Mouse (Mus musculus): ENCODE results near the gene Agap1. TPM values are rescaled to one million over a fixed set of nuclear protein-coding genes. Genes with fewer than 3 reads are reported as not detected.

Gene Agap1
- polyA plus RNA-seq, 1 experiment from 2014 or later, result 37.2 TPM

DNA sequence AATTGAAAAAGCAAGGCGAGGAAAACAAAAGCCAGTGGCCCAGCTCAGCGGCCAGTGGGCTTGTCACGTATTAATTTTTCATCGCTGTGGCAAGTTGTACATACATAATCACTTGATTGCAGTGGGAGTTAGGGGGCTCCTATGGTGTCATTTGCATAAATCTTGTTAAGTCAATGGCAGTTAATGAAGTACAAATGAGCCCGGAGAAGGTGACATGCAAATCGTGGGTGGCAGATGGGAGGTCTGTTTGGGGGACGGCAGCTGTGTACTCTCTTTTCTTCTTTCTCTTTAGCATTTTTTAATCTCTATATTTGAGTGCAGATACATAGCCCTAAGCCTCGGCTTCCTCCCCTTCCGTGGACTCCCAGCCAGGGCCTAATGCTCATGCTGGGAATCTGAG lies 220.1 kb downstream of the Agap1 start:
- Histone ChIP-seq H3K9ac (replicated peaks; ENCODE audit: low read depth, low read length) (no peak overlapping the region), H3K4me2 (ENCODE audit: low read length) (no peak overlapping the region), H3K27me3 (replicated peaks; ENCODE audit: control insufficient read depth, insufficient read depth, low read length) (peaks cover 36% of the 10 kb centered on the region), H3K27ac (ENCODE audit: low read length) (no peak overlapping the region), H3K4me1 (replicated peaks; ENCODE audit: control insufficient read depth, insufficient read depth, low read length) (peaks cover 38% of the 10 kb centered on the region), H3K9me3 (ENCODE audit: control insufficient read depth, low read length) (no peaks in the 10 kb centered on the region), H3K4me3 (replicated peaks; ENCODE audit: low read length) (no peak overlapping the region), H3K36me3 (ENCODE audit: control insufficient read depth, insufficient read depth) (peaks cover 4% of the 10 kb centered on the region; the same call in 1 of the 2 replicates)
- 26% methylated on average over 9 of the region's 9 CpGs for WGBS
- no peak for ATAC-seq

DNA sequence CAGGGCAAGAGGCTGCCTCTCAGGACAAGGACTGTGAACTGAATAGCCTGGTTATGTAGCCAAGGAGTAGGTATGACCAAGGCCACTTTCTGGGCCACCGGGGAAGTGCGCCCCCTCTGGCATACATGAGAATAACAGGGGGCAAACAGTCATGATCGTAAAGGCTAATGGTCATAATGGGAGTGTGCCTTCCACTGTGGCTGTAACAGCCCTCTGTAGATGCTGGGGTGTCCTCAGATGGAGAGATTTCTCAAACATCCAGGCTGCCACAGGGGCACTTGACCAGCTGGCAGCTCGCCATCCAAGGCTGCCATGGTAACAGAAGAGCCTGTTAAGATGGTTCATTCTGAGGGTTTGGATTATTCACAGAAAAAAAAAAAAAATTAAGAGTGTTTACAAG lies 221.8 kb downstream of the Agap1 start:
- Histone ChIP-seq H3K9me3 (ENCODE audit: control insufficient read depth, low read length) (no peaks in the 10 kb centered on the region), H3K4me3 (replicated peaks; ENCODE audit: low read length) (no peak overlapping the region), H3K4me2 (ENCODE audit: low read length) (no peak overlapping the region), H3K4me1 (replicated peaks; ENCODE audit: control insufficient read depth, insufficient read depth, low read length) (peaks cover 26% of the 10 kb centered on the region), H3K27ac (ENCODE audit: low read length) (no peak overlapping the region), H3K9ac (replicated peaks; ENCODE audit: low read depth, low read length) (no peak overlapping the region), H3K27me3 (replicated peaks; ENCODE audit: control insufficient read depth, insufficient read depth, low read length) (peaks cover 37% of the 10 kb centered on the region), H3K36me3 (ENCODE audit: control insufficient read depth, insufficient read depth) (peaks cover 4% of the 10 kb centered on the region; the same call in 1 of the 2 replicates)
- ATAC-seq, result no peak
- 72% methylated on average over 4 of the region's 4 CpGs for WGBS

DNA sequence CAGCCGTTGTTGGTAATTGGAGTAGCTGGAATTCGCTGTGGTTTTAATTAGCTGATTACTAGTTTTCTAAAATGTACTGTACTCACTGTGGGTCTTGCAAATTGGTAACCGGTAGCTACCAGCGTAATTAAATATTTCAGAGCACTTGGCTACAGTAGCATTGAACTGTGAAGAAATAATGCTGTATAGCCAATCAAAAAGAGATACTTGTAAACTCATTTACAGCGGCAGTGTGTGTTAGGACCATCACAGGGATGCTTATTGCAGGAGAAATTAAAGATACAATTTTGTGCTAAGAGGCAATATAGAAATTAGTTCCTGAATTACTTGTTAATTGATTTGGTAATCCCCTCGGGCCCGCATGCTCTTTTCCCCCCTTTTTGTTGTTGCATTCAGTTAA lies 226.1 kb downstream of the Agap1 start:
- H3K9me3 ChIP-seq (ENCODE audit: control insufficient read depth, low read length), result no peaks in the 10 kb centered on the region
- H3K4me1 ChIP-seq (replicated peaks; ENCODE audit: control insufficient read depth, insufficient read depth, low read length), result peaks cover 10% of the 10 kb centered on the region
- H3K27ac ChIP-seq (ENCODE audit: low read length), result no peak overlapping the region
- peaks cover 1% of the 10 kb centered on the region for H3K36me3 ChIP-seq (ENCODE audit: control insufficient read depth, insufficient read depth)
- 53% methylated on average over 7 of the region's 7 CpGs for WGBS
- H3K27me3 ChIP-seq (replicated peaks; ENCODE audit: control insufficient read depth, insufficient read depth, low read length), result peaks cover 44% of the 10 kb centered on the region
- H3K4me3 ChIP-seq (replicated peaks; ENCODE audit: low read length), result no peak overlapping the region
- no peak overlapping the region for H3K9ac ChIP-seq (replicated peaks; ENCODE audit: low read depth, low read length)
- no peak overlapping the region for H3K4me2 ChIP-seq (ENCODE audit: low read length)
- ATAC-seq, result no peak

DNA sequence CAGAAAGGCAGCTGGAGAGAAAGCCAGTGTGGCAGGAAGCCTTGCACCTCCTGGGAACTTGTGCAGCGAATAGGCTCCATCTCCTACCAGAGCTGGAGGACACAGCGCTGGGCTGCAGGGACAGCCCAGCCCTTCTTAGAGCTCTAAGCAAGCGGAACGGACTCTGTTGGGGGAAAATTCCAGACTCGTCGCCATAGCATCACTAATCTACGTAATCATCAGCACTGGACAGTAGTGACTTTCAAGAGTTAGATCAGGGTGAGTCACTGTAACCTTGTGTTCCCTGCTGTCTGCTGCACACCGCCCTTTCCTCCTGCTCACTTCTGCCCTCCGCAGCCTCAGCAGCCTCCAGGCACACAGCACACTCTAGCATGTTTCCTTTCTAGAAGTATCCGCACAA lies 234.3 kb downstream of the Agap1 start:
- ATAC-seq, result no peak
- peaks cover 60% of the 10 kb centered on the region for H3K27me3 ChIP-seq (replicated peaks; ENCODE audit: control insufficient read depth, insufficient read depth, low read length)

DNA sequence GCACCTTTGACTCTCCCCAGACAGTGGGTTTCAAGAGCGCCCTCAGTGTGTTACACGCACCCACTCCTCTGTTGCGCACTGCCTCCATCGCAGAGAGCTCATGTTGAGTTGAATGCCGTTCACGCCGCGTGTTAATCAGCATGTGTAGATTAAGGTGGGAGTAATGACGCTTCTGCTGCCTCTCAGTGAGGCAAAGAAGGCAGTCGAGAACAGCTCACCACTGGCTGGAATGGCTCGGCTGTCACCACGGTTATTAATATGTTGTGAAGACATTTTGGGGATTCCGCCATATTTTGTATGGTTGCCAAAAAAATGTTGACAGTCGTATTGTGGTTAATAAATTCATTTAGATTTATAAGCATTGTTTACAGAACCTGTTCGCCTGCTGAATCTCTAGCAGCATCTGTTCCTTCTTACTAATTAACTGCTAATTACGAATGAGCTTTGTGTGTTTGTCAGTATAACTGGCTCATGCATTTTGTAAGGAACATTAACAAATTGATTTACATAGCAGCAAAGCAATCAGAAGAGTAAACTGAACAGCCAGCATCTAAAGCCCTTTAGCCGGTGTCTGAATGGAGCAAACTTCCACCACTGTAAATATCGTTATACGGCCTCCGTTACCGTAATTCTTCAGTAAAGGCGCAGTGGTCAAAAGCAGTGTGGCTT lies 235.1 kb downstream of the Agap1 start:
- H3K27me3 ChIP-seq (replicated peaks; ENCODE audit: control insufficient read depth, insufficient read depth, low read length), result peaks cover 64% of the 10 kb centered on the region
- WGBS, result 30% methylated on average over 22 of the region's 22 CpGs
- no peak overlapping the region for H3K9ac ChIP-seq (replicated peaks; ENCODE audit: low read depth, low read length)
- H3K36me3 ChIP-seq (ENCODE audit: control insufficient read depth, insufficient read depth), result peaks cover 4% of the 10 kb centered on the region
- peak overlapping the region; percentile 12; the same call in 1 of the 2 replicates for H3K4me2 ChIP-seq (ENCODE audit: low read length)
- no peaks in the 10 kb centered on the region for H3K9me3 ChIP-seq (ENCODE audit: control insufficient read depth, low read length)
- peaks cover 23% of the 10 kb centered on the region for H3K4me1 ChIP-seq (replicated peaks; ENCODE audit: control insufficient read depth, insufficient read depth, low read length)
- H3K27ac ChIP-seq (ENCODE audit: low read length), result no peak overlapping the region
- peak; percentile 78 for ATAC-seq
- H3K4me3 ChIP-seq (replicated peaks; ENCODE audit: low read length), result no peak overlapping the region

More for the DNA sequence above, 234.3 kb downstream of the Agap1 start:
- no peak overlapping the region for H3K27ac ChIP-seq (ENCODE audit: low read length)
- H3K9me3 ChIP-seq (ENCODE audit: control insufficient read depth, low read length), result no peaks in the 10 kb centered on the region
- no peak overlapping the region for H3K4me3 ChIP-seq (replicated peaks; ENCODE audit: low read length)
- 64% methylated on average over 10 of the region's 10 CpGs for WGBS
- H3K4me2 ChIP-seq (ENCODE audit: low read length), result no peak overlapping the region
- H3K9ac ChIP-seq (replicated peaks; ENCODE audit: low read depth, low read length), result no peak overlapping the region
- peaks cover 4% of the 10 kb centered on the region for H3K36me3 ChIP-seq (ENCODE audit: control insufficient read depth, insufficient read depth)
- H3K4me1 ChIP-seq (replicated peaks; ENCODE audit: control insufficient read depth, insufficient read depth, low read length), result peaks cover 23% of the 10 kb centered on the region

DNA sequence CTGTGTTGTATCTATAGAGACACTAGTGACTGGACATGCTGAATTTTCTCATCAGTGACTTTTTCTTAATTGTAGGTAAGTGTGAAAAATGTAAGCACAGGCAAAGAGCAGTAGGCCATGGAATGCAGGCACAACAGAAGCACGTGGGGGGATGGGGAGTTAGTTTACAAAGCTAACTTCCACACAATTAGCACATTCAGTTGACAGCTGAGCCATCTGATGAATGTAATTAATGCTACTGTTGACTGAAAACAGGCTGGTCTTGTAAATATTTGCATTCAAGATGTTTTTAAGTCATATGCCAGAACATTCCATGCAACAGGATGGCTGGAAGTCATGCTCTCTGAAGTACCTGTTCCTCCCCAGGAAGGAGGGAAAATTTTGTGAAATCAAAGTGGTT lies 236.5 kb downstream of the Agap1 start:
- Histone ChIP-seq H3K27ac (ENCODE audit: low read length) (no peak overlapping the region), H3K36me3 (ENCODE audit: control insufficient read depth, insufficient read depth) (no peaks in the 10 kb centered on the region), H3K4me3 (replicated peaks; ENCODE audit: low read length) (no peak overlapping the region), H3K9ac (replicated peaks; ENCODE audit: low read depth, low read length) (no peak overlapping the region), H3K9me3 (ENCODE audit: control insufficient read depth, low read length) (no peaks in the 10 kb centered on the region), H3K4me1 (replicated peaks; ENCODE audit: control insufficient read depth, insufficient read depth, low read length) (peaks cover 23% of the 10 kb centered on the region), H3K4me2 (ENCODE audit: low read length) (no peak overlapping the region), H3K27me3 (replicated peaks; ENCODE audit: control insufficient read depth, insufficient read depth, low read length) (peaks cover 69% of the 10 kb centered on the region)
- no peak for ATAC-seq
- 34% methylated on average over 1 of the region's 1 CpGs for WGBS

DNA sequence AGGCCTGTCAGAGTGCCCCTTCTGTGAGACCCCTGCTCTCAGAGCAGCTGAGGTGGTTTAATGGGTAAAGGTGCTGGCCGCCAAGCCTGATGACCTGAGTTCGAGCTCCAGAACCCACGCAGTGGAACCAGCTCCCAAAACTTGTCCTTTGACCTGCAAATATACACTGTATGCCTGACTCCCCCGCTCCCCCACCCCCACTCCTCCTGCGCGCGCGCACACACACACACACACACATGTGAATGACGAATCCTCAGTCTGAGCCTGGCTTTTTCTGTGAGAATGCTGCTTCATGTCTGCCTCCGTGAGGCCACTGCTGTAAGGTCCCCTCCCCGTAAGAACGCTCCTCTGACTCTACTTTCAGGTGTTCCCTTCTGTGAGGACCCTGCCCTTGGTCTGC lies 237.8 kb downstream of the Agap1 start:
- H3K4me3 ChIP-seq (replicated peaks; ENCODE audit: low read length), result no peak overlapping the region
- H3K36me3 ChIP-seq (ENCODE audit: control insufficient read depth, insufficient read depth), result no peaks in the 10 kb centered on the region
- no peak overlapping the region for H3K27ac ChIP-seq (ENCODE audit: low read length)
- H3K4me1 ChIP-seq (replicated peaks; ENCODE audit: control insufficient read depth, insufficient read depth, low read length), result peaks cover 23% of the 10 kb centered on the region
- H3K27me3 ChIP-seq (replicated peaks; ENCODE audit: control insufficient read depth, insufficient read depth, low read length), result peaks cover 67% of the 10 kb centered on the region
- ATAC-seq, result no peak
- WGBS, result 94% methylated on average over 12 of the region's 12 CpGs
- H3K9me3 ChIP-seq (ENCODE audit: control insufficient read depth, low read length), result no peaks in the 10 kb centered on the region
- no peak overlapping the region for H3K4me2 ChIP-seq (ENCODE audit: low read length)
- H3K9ac ChIP-seq (replicated peaks; ENCODE audit: low read depth, low read length), result no peak overlapping the region

DNA sequence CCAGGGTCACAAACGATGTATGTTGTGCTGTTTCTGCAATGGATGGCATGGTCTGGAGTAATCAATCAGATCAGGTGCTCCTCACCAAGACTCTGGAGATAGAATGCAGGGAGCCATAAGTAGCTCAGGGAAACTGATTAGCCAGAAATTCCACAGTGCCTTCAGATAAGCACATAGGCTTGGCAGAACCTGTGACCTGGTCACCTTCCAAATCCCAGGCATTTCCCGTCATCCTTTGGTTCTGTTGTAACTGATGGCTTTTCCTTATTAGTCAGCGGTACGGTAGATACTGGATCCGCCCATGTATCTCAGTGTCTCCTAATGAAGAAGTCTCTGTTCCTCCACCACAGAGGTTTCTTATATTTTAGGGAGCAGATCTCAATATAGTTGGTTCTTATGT lies 240.3 kb downstream of the Agap1 start:
- Histone ChIP-seq H3K27me3 (replicated peaks; ENCODE audit: control insufficient read depth, insufficient read depth, low read length) (peaks cover 63% of the 10 kb centered on the region), H3K4me1 (replicated peaks; ENCODE audit: control insufficient read depth, insufficient read depth, low read length) (peaks cover 15% of the 10 kb centered on the region), H3K36me3 (ENCODE audit: control insufficient read depth, insufficient read depth) (no peaks in the 10 kb centered on the region), H3K9ac (replicated peaks; ENCODE audit: low read depth, low read length) (no peak overlapping the region), H3K4me3 (replicated peaks; ENCODE audit: low read length) (no peak overlapping the region), H3K4me2 (ENCODE audit: low read length) (no peak overlapping the region), H3K9me3 (ENCODE audit: control insufficient read depth, low read length) (no peaks in the 10 kb centered on the region), H3K27ac (ENCODE audit: low read length) (no peak overlapping the region)
- WGBS, result 95% methylated on average over 5 of the region's 5 CpGs
- ATAC-seq, result no peak

DNA sequence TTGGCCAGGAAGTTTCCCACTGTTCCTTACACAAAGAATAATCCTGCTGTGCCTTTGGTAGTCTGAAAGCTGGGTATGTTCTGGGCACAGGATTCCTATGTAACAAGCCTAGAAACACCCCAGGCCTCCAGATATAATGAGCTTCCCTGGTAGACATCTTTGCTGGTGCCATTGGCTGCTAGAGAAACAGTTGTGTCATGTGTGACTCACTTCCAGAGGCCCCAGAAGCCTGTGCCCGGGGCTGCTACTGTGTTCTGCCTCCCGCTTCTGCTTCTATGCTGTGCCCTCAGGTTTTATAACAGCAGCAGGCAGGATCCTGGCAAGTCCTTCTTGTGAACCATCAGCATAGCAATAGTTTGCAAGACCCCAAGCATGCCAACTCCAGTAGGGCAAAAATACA lies 242.6 kb downstream of the Agap1 start:
- no peak overlapping the region for H3K4me2 ChIP-seq (ENCODE audit: low read length)
- H3K4me1 ChIP-seq (replicated peaks; ENCODE audit: control insufficient read depth, insufficient read depth, low read length), result peaks cover 13% of the 10 kb centered on the region
- H3K9me3 ChIP-seq (ENCODE audit: control insufficient read depth, low read length), result no peaks in the 10 kb centered on the region
- H3K9ac ChIP-seq (replicated peaks; ENCODE audit: low read depth, low read length), result no peak overlapping the region
- WGBS, result 85% methylated on average over 2 of the region's 2 CpGs
- no peak for ATAC-seq
- H3K36me3 ChIP-seq (ENCODE audit: control insufficient read depth, insufficient read depth), result no peaks in the 10 kb centered on the region
- no peak overlapping the region for H3K27ac ChIP-seq (ENCODE audit: low read length)
- peaks cover 73% of the 10 kb centered on the region for H3K27me3 ChIP-seq (replicated peaks; ENCODE audit: control insufficient read depth, insufficient read depth, low read length)
- H3K4me3 ChIP-seq (replicated peaks; ENCODE audit: low read length), result no peak overlapping the region

DNA sequence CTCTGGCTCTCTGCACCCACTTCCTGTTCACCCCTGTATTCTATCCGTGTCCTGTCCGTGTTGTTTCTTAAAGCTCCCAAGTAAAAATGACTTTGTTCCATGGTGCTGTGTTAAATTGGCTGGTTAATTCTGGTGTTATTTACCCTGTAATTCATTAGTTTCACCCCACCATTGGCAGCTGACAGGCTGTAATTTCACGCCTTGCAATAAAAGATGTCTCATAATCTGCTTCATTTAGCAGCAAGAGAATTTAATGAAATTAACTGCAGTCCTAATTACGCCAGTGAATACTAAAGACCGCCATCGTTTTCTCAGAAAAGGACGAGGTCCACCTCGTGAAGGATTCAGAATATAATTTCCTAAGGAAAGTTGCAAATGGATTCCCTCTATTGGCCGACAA lies 245.6 kb downstream of the Agap1 start:
- H3K4me3 ChIP-seq (replicated peaks; ENCODE audit: low read length), result no peak overlapping the region
- no peak overlapping the region for H3K27ac ChIP-seq (ENCODE audit: low read length)
- H3K27me3 ChIP-seq (replicated peaks; ENCODE audit: control insufficient read depth, insufficient read depth, low read length), result peaks cover 69% of the 10 kb centered on the region
- no peak overlapping the region for H3K4me2 ChIP-seq (ENCODE audit: low read length)
- H3K9me3 ChIP-seq (ENCODE audit: control insufficient read depth, low read length), result no peaks in the 10 kb centered on the region
- peak; percentile 57 for ATAC-seq
- peaks cover 20% of the 10 kb centered on the region for H3K4me1 ChIP-seq (replicated peaks; ENCODE audit: control insufficient read depth, insufficient read depth, low read length)
- 21% methylated on average over 9 of the region's 9 CpGs for WGBS
- H3K9ac ChIP-seq (replicated peaks; ENCODE audit: low read depth, low read length), result no peak overlapping the region
- no peaks in the 10 kb centered on the region for H3K36me3 ChIP-seq (ENCODE audit: control insufficient read depth, insufficient read depth)

Measured in forebrain, embryonic 16.5 days (tissue).